Mouse (Mus musculus): ENCODE results near the gene Sema6b. TPM values are rescaled to one million over a fixed set of nuclear protein-coding genes. Genes with fewer than 3 reads are reported as not detected.

The Sema6b gene
- polyA plus RNA-seq, 1 experiment: 0.21 TPM

GRCm38 (mm10) chr17:56119981-56120880 lies 19.9 kb downstream of the Sema6b start:
- TF ChIP-seq CTCF (IDR thresholded peaks at IDR 0.05; ENCODE audit: borderline replicate concordance, insufficient read depth, low read length) (no peak), POLR2A (IDR thresholded peaks at IDR 0.05; ENCODE audit: low read depth, low read length) (no peak)
- no peak overlapping the region for H3K4me3 ChIP-seq (ENCODE audit: insufficient read depth, low read length)
- H3K4me1 ChIP-seq (ENCODE audit: control insufficient read depth, insufficient read depth, low read length): no peaks in the 10 kb centered on the region
- H3K27ac ChIP-seq (ENCODE audit: insufficient read depth, low read length): no peak overlapping the region

DNA sequence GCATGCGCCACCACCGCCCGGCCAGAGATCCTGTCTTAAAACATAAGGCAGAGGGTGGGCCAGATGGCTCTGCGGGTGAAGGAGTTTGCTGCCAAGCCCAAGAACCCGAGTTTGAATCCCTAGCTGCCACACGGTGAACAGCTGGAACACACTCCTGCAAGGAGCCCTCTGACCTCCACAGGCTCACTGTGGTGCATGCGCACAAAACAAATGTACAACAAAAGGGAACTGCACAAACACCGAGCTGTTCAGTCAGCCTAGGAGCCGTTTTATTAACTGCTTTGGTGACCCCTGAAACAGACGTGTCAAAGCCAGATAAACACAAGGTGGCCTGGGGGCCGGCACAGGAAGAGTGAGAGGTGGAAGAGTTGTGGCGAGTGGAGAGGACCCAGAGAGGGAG lies 20.7 kb downstream of the Sema6b start:
- TF ChIP-seq POLR2A (IDR thresholded peaks at IDR 0.05; ENCODE audit: low read depth, low read length) (no peak), CTCF (IDR thresholded peaks at IDR 0.05; ENCODE audit: borderline replicate concordance, insufficient read depth, low read length) (no peak)
- Histone ChIP-seq H3K4me1 (ENCODE audit: control insufficient read depth, insufficient read depth, low read length) (no peaks in the 10 kb centered on the region), H3K4me3 (ENCODE audit: insufficient read depth, low read length) (no peak overlapping the region), H3K27ac (ENCODE audit: insufficient read depth, low read length) (no peak overlapping the region)

DNA sequence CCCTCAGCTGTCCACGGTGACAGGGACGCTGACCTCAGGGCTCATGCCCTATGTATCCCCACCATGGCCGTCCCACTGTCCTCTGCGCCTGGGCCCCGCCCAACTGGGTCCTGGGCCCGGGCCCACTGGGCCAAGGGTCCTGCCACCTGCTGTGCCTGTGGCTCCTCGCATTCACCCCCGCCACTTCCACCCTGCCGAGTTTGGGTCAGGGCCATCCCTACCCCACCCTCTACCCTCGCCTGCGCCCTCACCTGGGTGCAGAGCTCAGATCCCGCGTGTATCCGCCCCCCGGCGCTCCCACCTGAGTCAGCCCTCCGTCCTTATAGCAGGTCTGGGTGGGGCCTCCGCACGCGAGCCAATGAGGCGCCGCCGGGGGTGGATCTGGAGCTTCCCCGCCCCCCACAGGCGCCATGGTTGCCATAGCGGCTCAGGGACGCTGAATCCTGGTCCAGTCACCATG lies 22.9 kb downstream of the Sema6b start, which contains the start of gene Plin5:
Gene Plin5 (minus strand): TSS at position 346 of the 460 bp plus-strand sequence.
- Histone ChIP-seq H3K4me1 (ENCODE audit: control insufficient read depth, insufficient read depth, low read length) (no peaks in the 10 kb centered on the region), H3K27ac (ENCODE audit: insufficient read depth, low read length) (no peak within 1 kb of the TSS), H3K4me3 (ENCODE audit: insufficient read depth, low read length) (no peak within 1 kb of the TSS)
- TF ChIP-seq CTCF (IDR thresholded peaks at IDR 0.05; ENCODE audit: borderline replicate concordance, insufficient read depth, low read length): no peak
- no peak for TF ChIP-seq POLR2A (IDR thresholded peaks at IDR 0.05; ENCODE audit: low read depth, low read length)

DNA sequence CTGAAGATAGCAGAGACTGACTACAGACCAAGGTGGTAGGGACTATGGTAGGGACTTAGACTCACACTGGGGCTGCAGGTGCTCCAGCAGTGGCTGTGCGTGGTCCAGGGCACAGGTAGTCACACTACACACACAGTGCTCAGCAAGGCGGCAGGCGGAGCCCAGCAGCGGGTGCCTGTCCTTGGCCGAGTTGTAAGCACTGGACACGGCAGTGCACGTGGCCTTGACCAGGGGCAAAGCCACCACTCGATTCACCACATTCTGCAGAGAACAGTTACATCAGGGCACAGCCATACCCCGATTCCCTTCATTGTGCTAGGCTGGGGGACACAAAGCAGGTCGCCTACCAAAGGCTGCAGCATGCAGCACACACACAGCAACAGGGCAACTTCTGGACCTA lies 23.9 kb downstream of the Sema6b start:
- no peak for TF ChIP-seq POLR2A (IDR thresholded peaks at IDR 0.05; ENCODE audit: low read depth, low read length)
- no peak for TF ChIP-seq CTCF (IDR thresholded peaks at IDR 0.05; ENCODE audit: borderline replicate concordance, insufficient read depth, low read length)
- Histone ChIP-seq H3K4me1 (ENCODE audit: control insufficient read depth, insufficient read depth, low read length) (no peaks in the 10 kb centered on the region), H3K27ac (ENCODE audit: insufficient read depth, low read length) (no peak overlapping the region), H3K4me3 (ENCODE audit: insufficient read depth, low read length) (no peak overlapping the region)

GRCm38 (mm10) chr17:56112743-56113142 lies 27.4 kb downstream of the Sema6b start:
- TF ChIP-seq CTCF (IDR thresholded peaks at IDR 0.05; ENCODE audit: borderline replicate concordance, insufficient read depth, low read length): no peak
- TF ChIP-seq POLR2A (IDR thresholded peaks at IDR 0.05; ENCODE audit: low read depth, low read length): no peak
- H3K4me3 ChIP-seq (ENCODE audit: insufficient read depth, low read length): no peak overlapping the region
- no peak overlapping the region for H3K27ac ChIP-seq (ENCODE audit: insufficient read depth, low read length)
- H3K4me1 ChIP-seq (ENCODE audit: control insufficient read depth, insufficient read depth, low read length): no peaks in the 10 kb centered on the region

GRCm38 (mm10) chr17:56111864-56112263 lies 28.3 kb downstream of the Sema6b start:
- Histone ChIP-seq H3K27ac (ENCODE audit: insufficient read depth, low read length) (no peak overlapping the region), H3K4me3 (ENCODE audit: insufficient read depth, low read length) (no peak overlapping the region), H3K4me1 (ENCODE audit: control insufficient read depth, insufficient read depth, low read length) (no peaks in the 10 kb centered on the region)
- TF ChIP-seq CTCF (IDR thresholded peaks at IDR 0.05; ENCODE audit: borderline replicate concordance, insufficient read depth, low read length) (peak; percentile 85), POLR2A (IDR thresholded peaks at IDR 0.05; ENCODE audit: low read depth, low read length) (no peak)

- H3K4me1 ChIP-seq (ENCODE audit: control insufficient read depth, insufficient read depth, low read length): no peaks in the 10 kb centered on the region
- no peak overlapping the region for H3K4me3 ChIP-seq (ENCODE audit: insufficient read depth, low read length)
- TF ChIP-seq POLR2A (IDR thresholded peaks at IDR 0.05; ENCODE audit: low read depth, low read length): no peak
- no peak for TF ChIP-seq CTCF (IDR thresholded peaks at IDR 0.05; ENCODE audit: borderline replicate concordance, insufficient read depth, low read length)
- no peak overlapping the region for H3K27ac ChIP-seq (ENCODE audit: insufficient read depth, low read length)
These were observed 29.1 kb downstream of the Sema6b start for GRCm38 (mm10) chr17:56111021-56111420.

DNA sequence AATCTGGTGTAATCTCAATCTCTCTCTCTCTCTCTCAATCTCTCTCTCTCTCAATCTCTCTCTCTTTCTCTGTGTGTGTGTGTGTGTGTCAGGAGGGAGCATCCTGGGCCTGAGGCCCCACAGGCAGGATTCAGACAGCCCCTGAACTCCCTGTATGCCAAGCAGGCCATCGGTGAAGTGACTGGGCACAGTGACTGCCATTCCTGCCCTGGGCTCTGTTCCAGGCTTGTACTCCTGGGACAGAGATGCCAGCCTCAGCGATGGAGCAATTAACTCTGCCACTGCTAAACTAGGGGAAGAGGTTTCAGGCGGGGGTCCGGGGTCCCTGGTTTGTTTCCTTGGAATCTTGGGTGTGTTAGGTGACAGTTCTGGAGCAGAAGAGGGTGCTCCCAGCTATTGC lies 29.6 kb downstream of the Sema6b start:
- Histone ChIP-seq H3K27ac (ENCODE audit: insufficient read depth, low read length) (no peak overlapping the region), H3K4me1 (ENCODE audit: control insufficient read depth, insufficient read depth, low read length) (no peaks in the 10 kb centered on the region), H3K4me3 (ENCODE audit: insufficient read depth, low read length) (no peak overlapping the region)
- no peak for TF ChIP-seq CTCF (IDR thresholded peaks at IDR 0.05; ENCODE audit: borderline replicate concordance, insufficient read depth, low read length)
- no peak for TF ChIP-seq POLR2A (IDR thresholded peaks at IDR 0.05; ENCODE audit: low read depth, low read length)

DNA sequence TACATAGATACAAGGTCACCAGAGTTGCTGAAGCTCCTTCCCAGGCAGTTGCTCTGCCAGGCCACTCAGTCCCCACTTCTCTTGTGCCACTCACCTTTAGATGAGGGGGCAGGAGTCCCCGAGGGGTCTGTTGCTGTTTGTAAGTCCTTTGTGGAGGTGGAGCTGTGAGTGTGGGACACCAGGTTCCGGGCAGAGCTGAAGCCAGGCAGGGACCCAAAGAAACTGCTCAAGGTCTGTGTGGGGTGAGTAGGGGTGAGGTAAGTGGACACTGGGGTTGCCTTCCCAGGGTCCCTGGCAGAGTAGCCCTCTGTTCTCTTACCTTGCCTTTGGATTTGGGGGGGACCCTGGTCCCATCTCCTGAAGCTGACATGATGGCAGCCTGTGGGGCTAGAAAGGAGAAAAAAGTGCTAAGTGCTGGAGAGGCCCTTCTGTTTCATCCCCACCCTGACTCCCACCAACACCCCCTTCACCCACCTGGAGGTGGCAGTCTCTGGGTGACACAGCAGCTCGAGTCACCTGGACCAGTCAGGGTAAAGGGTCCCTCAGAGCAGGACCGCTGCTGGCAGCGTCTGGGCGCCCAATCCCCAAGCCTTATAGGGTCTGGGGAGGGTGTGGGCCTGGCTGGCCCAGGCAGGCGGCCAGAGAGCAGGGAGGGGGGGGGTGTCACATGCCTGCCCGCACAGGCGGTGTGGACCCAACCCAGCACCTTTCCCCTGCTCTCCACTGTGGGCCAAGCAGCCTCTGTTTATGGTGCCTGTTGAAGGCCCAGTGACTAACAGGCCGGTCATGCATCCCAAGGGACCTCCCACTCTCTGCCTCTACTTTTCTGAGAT lies 30.7 kb downstream of the Sema6b start, which contains the start of gene Plin4:
Gene Plin4 (minus strand): TSS at position 585 of the 833 bp plus-strand sequence.
- H3K27ac ChIP-seq (ENCODE audit: insufficient read depth, low read length): no peak within 1 kb of the TSS
- no peak for TF ChIP-seq CTCF (IDR thresholded peaks at IDR 0.05; ENCODE audit: borderline replicate concordance, insufficient read depth, low read length)
- no peak for TF ChIP-seq POLR2A (IDR thresholded peaks at IDR 0.05; ENCODE audit: low read depth, low read length)
- H3K4me3 ChIP-seq (ENCODE audit: insufficient read depth, low read length): no peak within 1 kb of the TSS
- no peaks in the 10 kb centered on the region for H3K4me1 ChIP-seq (ENCODE audit: control insufficient read depth, insufficient read depth, low read length)
